Mouse (Mus musculus): ENCODE results near the gene Prm1.

Prm1 gene

DNA sequence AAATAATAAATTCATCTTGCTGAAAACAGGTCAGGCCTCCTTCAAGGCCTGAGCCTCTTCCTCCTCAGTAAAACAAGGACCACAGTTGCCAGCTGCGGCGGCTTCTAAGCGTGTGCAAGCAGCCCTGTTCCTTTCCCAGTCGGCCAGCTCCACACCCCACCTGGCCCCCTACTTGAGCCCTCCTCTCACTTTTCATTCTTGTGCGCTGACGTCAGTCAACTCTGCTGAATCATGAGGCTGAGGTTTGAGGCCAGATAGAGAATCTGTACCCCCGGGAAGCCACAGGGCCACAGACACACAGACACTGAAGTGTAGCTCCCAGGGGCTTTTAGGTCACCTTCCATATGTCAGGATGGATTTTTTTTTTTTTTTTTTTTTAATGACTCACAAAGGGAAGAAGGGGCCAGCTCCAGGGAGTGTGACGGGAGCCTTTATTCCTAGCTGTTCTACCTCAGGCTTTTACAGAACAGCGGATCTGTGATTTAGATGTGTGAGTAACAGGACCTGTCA lies 23.7 kb downstream of the Prm1 start:
- no peak for DNase-seq

- no peak for DNase-seq
These were observed 25.0 kb downstream of the Prm1 start for GRCm38 (mm10) chr16:10780631-10781120.

GRCm38 (mm10) chr16:10777579-10778160 lies 28.0 kb downstream of the Prm1 start:
- no peak for DNase-seq

- no peak for DNase-seq
These were observed 29.3 kb downstream of the Prm1 start for GRCm38 (mm10) chr16:10776322-10776721.

DNA sequence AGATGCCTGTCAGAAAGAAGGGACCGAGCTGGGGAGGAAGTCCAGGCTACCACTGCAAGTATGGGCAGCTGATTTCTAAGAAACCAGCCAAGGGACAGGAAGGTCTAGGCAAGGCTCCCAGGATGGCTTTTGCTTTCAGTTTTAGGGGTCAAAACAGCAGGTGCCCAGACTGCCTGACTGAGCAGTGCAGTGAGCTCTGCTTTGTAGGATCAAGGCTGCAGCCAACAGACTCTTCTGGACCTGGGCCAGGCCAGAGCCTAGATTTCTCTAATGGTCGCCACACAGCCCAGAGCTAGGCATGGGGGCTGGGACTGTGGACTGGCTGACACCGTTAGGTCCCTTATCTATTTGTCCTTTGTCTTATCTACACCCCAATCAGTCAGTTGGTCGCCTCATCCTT lies 30.9 kb downstream of the Prm1 start:
- no peak for DNase-seq

GRCm38 (mm10) chr16:10773543-10773942 lies 32.1 kb downstream of the Prm1 start:
- no peak for DNase-seq

DNA sequence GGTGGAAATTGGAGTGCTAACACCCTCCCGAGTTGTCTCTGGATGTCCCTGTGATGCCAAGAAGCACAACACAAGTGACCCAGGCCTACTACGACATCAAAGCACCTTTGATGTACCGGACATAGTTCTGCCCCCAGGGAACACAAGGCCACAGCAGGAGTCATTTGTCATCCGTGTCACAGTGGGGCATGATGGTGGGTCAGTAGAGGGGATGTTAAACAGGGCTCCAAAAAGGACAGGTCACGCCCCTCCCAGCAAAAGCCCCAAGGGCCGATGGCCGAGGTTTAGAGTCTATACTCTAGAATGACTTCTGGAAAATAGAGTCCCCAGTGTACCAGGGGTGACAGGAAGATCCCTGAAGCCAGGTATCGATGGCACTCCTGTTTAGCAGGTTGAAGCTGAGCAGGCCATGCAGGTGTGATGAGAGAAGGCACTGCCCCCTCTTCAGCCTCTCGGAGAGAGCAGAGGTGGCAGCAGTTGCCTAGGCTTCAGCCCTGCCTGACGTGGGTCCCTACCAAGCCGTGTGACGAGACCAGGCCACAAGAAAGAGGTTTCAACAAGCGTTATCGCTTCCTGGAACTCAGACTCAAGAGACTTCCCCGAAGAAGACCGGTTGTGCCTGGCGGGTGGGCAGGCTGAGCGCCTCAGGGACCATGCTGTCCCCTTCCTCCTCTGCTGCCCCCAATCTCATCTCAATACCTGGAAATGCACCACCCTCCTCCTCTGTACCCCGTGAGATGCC lies 33.7 kb downstream of the Prm1 start:
- peak; percentile 40 for DNase-seq

GRCm38 (mm10) chr16:10770531-10771325 lies 34.9 kb downstream of the Prm1 start:
- DNase-seq: no peak

- DNase-seq: no peak
These were observed 36.0 kb downstream of the Prm1 start for GRCm38 (mm10) chr16:10769661-10770060.

DNA sequence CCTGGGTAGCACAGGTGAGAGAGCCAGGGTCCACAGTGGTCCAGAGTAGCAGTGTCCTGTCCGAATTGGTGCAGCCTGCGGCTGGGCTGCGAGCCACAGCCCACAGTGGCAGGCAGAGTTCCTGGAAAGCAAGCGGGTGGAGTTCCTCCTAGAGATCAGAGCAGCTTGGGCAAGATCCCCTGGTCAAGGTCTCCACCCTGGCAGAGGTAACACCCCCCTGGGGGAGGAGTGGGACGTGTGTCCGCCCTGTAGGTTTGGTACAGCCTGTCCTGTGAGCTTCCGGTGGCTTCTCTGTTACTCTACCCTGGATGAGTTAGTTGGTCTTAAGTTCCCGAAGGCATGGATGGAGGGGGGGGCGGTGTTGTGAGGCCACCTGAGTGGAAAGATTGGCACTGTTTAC lies 36.8 kb downstream of the Prm1 start:
- peak; percentile 35 for DNase-seq

DNA sequence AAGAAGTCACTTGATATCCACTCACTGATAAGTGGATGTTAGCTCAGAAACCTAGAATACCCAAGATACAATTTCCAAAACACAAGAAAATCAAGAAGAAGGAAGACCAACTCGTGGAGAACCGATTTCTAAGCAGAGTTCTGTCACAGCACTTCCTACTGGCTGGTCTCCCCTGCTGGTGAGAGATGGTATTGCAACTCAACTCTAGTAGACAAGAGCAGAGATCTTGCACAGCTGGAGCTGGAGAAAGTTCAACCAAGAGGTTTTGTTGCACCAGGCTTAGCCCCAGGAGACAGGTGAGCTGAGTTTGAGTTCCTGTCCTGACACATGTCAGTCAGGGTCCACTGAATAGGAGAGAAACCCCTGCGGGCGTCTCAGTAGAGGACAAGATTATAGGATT lies 38.5 kb downstream of the Prm1 start:
- DNase-seq: peak; percentile 69

DNA sequence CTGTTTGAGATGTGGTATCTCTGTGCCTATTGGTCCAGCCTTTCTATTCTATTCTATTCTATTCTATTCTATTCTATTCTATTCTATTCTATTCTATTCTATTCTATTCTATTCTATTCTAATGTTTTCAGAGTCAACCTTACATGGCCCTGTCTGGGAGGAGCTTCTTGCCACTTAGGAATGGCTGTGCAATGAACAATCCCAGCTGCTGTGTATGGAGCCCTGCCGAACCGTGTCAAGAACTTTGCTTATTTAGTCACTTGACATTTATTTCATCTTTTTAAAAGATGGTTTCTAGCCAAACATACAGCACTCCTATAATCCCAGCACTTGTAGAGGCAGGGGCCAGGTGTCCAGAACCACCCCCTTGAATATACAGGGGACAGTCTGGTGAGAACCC lies 41.3 kb downstream of the Prm1 start:
- DNase-seq: no peak

DNA sequence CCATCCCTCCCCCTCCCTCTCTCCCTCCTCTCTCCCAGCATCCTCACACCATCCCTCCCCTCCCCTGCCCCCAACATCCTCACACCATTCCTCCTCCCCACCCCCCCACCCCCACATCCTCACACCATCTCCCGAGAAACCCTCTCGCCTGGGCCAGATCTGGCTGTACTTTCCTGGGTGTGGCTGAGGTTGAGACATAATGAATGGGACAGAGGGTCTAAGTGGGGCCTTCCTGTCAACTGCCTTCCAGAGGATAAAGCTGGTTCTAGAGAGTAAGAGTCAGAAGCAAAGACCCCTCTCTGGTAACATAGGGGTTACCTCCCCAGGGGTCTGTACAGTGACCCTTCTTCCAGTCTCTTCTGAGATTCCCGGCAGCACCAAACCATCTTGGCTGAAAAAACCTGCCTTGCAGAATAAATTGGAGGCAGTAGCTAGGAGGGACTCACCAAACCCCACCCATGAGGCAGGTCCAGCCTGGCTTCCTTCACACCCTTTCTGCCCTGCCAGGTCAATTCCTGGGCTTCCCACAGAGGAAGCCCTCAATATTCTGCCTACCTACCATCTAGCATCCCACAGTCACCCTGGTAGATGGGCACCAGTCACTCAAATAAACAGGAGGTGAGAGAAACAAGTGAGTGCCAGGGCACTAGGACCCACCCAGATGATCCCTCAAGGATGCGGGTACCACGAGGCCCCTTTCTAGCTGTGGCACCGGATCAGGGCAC lies 41.9 kb downstream of the Prm1 start:
- no peak for DNase-seq

DNA sequence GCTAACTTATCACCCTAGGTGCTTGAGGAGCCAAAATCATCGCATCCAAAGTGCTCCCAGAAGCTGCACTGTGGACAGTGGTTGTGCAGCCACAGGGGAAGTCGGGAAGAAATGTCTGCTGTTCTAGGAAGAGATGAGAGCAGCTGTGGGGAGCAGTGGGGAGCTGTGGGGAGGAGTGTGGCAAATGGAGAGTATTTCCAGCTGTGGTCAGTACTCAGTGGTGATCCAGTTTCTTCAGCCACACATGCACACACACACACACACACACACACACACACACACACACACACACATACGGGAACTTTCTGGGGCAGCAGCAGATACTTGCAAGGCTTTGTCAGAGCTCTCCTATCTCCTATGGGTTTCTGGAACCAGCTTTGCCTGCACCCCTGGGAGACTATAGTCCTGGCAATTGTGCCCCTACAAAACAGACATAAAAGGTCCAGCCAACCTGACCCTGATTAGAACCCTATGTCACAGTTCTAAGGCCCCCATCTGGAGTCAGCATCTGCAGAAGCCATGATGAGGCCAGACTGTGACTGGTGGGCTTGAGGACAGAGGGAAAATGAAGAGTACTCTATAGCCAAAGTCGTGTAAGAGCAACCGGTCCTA lies 43.0 kb downstream of the Prm1 start:
- no peak for DNase-seq

GRCm38 (mm10) chr16:10761182-10761581 lies 44.5 kb downstream of the Prm1 start:
- DNase-seq: no peak

DNA sequence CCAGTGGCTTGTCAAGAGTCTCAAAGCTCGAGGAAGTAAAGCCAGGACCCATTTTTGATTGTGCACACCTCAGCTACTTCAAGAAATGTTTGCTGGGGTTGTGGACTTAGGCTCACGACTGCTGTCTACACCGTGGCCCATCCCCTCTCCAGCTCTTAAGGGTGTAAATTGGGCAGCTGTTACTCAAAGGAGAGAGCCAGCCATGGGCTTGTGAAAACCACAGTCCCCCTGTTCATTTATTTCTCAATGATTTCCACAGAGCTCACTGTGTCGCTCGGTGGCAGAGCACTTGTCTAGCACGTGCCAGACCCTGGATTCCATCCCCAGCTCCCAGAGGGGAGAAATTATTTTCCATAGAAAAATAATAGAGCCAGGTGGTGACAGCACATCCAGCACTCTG lies 49.5 kb downstream of the Prm1 start:
- DNase-seq: no peak

DNA sequence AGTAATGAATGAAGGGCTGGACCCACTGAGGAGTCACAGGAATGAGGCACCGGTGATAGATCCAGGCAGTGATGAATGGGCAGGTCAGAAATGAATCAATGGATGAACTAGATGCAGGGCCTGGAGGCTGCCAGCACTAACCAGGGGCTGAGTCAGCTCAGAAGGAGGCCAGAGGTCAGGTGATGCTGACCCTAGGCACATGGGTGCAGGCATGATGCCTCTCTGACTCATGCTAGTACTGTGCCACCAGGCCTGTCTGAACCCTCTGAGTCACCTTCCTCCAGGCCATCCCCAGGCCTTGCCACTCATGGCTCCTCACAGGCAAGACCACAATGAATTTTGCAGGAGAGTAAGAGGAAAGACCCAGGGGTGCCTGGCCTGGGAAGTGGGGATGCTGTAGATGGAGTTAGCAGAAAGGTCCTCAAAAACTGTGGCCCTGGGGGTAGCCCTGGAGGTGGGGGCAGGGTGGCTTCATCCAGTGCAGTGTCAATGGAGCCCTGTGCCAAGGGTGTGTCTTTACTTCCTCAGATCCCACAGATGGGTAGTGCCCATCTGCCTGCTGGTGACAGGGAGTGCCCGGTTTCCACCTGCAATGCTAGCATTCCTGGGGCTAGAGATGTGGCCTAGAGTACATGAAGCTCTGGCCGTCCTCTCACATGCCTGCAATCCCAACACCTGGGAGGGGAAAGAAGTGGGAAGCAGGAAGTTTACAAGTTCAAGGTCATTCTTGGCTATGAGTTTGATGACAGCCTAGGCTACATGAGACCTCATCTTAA lies 50.9 kb downstream of the Prm1 start:
- no peak for DNase-seq

DNA sequence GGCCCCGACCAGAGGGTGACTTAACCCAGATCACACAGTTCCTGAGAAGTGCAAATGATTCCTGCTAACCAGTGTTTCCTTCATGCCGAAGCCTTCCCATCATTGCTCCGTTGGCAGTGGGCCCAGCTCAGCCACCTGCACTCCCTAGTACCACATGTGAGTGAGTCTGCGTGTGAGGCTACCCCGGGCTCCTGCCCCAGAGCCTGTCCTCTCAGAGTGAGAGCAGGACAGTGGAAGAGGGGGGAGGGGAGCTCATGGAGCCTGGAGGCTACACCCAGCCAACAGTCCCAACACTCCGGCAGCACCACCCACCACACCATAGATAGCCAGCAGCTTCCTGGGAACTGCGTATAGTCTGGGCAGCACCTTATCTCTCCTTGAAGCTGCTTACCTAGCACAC lies 55.8 kb downstream of the Prm1 start:
- DNase-seq: no peak

DNA sequence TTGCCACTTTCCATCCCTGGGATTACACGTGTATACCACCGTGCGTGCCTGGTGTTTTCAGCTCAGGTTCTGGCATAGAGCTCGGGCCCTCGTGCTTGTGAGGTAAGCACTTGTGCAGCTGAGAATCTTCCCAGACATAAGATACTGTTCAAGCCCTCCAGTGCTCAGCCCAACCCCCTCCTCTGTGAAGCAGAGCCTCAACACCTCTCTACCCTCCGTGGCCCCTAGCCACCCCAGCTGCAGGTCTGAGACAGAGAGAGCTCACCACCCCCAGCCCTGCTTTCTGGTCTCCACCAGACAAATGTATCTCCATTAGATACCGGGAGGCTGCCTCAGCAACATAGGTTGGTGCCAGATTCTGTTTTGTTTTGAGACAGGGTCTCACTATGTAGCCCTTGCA lies 56.4 kb downstream of the Prm1 start:
- no peak for DNase-seq

Data from liver (tissue).